Mouse (Mus musculus) heart, embryonic 16.5 days (tissue): Measurements from ENCODE around the gene Lamp1. TPM values are rescaled to one million over a fixed set of nuclear protein-coding genes. Genes with fewer than 3 reads are reported as not detected.

Experiments
- ATAC-seq: fragments of 200-750 bp; cut with Nextera tagmentation; replicated peaks from 2 replicates; pipeline ENCODE4 v1.8.0; 2017; ENCODE audit warnings: moderate number of reproducible peaks; ENCODE audit not compliant: insufficient read depth, low FRiP score; ENCODE audit errors: extremely low read depth
- H3K27ac ChIP-seq: fragments of 300-500 bp; sonication (generic); 2 replicates; pipeline ENCODE4 v1.5.1; 2014; ENCODE audit warnings: mild to moderate bottlenecking, low read length, control low read depth, moderate library complexity
- H3K27me3 ChIP-seq: fragments of 300-500 bp; sonication (generic); 2 replicates; pipeline ENCODE4 v1.6.1; 2014; ENCODE audit warnings: low read length, mixed read lengths; ENCODE audit not compliant: control insufficient read depth, insufficient read depth
- H3K36me3 ChIP-seq: fragments of 300-500 bp; sonication (generic); 2 replicates; pipeline ENCODE4 v1.6.1; 2014; ENCODE audit not compliant: control insufficient read depth, insufficient read depth
- H3K4me1 ChIP-seq: fragments of 300-500 bp; sonication (generic); 2 replicates; pipeline ENCODE4 v1.6.1; 2014; ENCODE audit warnings: low read length, mixed read lengths; ENCODE audit not compliant: control insufficient read depth, insufficient read depth
- H3K4me2 ChIP-seq: fragments of 300-500 bp; sonication (generic); 2 replicates; pipeline ENCODE4 v1.6.1; 2014; ENCODE audit warnings: low read depth, mild to moderate bottlenecking, control low read depth, low read length
- H3K4me3 ChIP-seq: fragments of 300-500 bp; sonication (generic); 2 replicates; pipeline ENCODE4 v1.5.1; 2014; ENCODE audit warnings: mild to moderate bottlenecking, control low read depth, low read length
- H3K9ac ChIP-seq: fragments of 300-500 bp; sonication (generic); 2 replicates; pipeline ENCODE4 v1.6.1; 2014; ENCODE audit warnings: low read length, control low read depth
- H3K9me3 ChIP-seq: fragments of 300-500 bp; sonication (generic); replicated peaks from 2 replicates; pipeline ENCODE4 v1.6.1; 2016; ENCODE audit warnings: low read length; ENCODE audit not compliant: control insufficient read depth
- WGBS: fragments of 180-500 bp; shearing (Covaris S2); extraction: QIAGEN DNeasy Blood & Tissue Kit; methylation state at CpG from one replicate; pipeline ENCODE4 v1.1.7; 2014; 5-methylcytosine and 5-hydroxymethylcytosine counted together
- polyA plus RNA-seq: library from polyadenylated mRNA; unstranded; fragments of >200 nt; fragmentation: Nextera tagmentation; extraction: Ambion mirVana; gene quantifications from 2 replicates; pipeline ENCODE4 v1.2.1, GENCODE M21; 2015

The Lamp1 gene
- polyA plus RNA-seq, 1 experiment from 2014 or later = 317 TPM

DNA sequence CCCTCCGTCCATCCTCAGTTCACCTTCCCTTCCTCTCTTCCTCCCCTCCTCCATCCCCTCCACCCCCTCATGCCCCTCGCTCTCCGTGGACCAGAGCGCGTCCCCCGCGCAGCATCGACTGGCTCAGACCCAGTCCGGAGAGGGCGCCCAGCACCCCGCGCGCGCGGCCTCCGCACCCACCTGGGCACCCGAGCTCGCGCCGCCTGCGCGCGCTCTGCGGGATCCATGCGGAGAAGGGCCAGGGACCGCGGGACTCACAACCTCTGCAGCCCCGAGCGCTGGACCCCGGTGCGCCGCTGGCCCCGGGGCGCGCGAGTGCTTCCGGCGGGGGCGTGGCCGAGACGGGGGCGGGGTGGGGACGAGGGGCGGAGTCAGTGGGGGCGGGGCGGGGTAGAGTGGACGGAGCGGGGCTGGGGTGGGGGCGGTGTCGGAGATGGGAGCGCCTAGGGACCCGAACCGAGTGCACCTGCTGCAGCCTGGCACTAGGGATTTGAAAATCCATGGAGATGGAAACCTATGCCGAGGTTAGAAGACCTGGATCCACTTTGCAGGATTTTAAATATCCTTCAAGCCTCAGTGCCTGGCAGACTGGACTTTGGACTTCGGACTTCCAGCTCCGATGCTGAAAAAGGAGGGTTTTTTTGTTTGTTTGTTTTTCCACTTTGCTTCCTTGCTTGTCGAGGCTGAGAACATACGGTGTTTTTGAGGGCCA, 41.5 kb downstream of the Lamp1 start, which contains the start of gene Grtp1:
TSS of gene Grtp1 (minus strand) at position 320 of the 712 bp plus-strand sequence.
- Histone ChIP-seq H3K4me3 (peak within 1 kb of the TSS; percentile 84), H3K27me3 (peaks cover 10% of the 10 kb centered on the region; the same call in 1 of the 2 replicates), H3K9me3 (no peaks in the 10 kb centered on the region), H3K4me2 (peak within 1 kb of the TSS; percentile 94), H3K4me1 (peaks cover 9% of the 10 kb centered on the region; the same call in 1 of the 2 replicates), H3K27ac (peak within 1 kb of the TSS; percentile 23; the same call in 1 of the 2 replicates), H3K9ac (peak within 1 kb of the TSS; percentile 80), H3K36me3 (no peaks in the 10 kb centered on the region)
- peak; percentile 74 for ATAC-seq
- WGBS = under 1% methylated on average over 41 of the region's 58 CpGs

DNA sequence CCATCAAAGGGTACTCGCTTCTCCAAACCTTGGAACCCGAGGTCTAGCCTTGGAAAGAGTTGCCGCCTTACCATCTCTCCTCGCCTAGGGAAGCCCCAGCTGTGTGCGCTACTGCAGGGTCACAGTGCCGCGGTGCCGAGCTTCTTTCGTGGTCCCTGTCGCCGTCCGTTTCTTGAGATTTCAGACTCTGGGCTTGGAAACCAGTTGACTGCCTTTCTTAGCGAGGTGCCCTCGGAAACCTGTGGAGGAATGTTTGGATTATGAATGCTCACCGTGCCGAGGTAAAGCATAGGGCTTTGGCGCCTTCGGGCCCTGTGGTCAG, 42.0 kb downstream of the Lamp1 start:
- no peaks in the 10 kb centered on the region for H3K9me3 ChIP-seq
- H3K9ac ChIP-seq = peak overlapping the region; percentile 73
- peaks cover 10% of the 10 kb centered on the region; the same call in 1 of the 2 replicates for H3K27me3 ChIP-seq
- H3K4me2 ChIP-seq = peak overlapping the region; percentile 94
- 2% methylated on average over 18 of the region's 18 CpGs for WGBS
- ATAC-seq = no peak
- H3K4me3 ChIP-seq = peak overlapping the region; percentile 84
- no peaks in the 10 kb centered on the region for H3K36me3 ChIP-seq
- peaks cover 9% of the 10 kb centered on the region; the same call in 1 of the 2 replicates for H3K4me1 ChIP-seq
- peak overlapping the region; percentile 23; the same call in 1 of the 2 replicates for H3K27ac ChIP-seq

DNA sequence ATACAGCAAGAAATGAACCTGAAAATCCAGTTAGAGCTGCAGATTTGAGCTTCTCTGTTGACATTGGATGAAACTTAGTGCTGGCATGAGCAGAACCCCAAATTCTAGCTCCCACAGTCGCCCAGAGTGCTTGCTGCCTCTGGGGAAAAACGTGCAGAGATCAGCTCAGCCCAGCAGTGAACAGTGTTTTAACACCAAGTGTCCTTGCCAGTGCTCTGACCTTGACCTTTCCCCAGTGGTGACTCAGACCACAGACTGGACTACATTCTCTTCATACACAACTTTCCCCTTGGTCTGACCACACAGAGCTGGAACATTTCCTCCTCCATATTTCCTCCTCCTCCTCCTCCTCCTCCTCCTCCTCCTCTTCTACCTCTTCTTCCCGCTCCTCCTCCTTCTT, 43.1 kb downstream of the Lamp1 start:
- Histone ChIP-seq H3K27ac (no peak overlapping the region), H3K4me3 (no peak overlapping the region; the same call in 1 of the 2 replicates)

DNA sequence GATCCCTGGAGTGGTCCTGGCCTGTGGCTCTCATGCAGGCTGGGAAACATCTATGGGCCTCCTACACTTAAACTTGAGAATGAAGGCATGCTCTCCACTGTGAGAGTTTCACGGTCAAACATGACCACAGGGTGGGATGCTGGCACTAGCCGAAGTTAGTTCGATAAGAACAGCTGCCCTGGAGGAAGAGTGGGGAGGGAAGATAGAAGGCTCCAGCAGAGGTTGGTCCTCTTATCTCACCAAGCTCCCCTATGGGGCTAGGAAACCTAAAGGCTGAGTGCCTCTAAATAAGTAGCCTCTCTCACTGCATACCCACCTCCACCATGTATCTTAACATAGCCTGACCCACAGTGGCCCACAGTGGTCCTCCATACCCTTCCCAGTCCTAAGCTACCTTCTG, 43.8 kb downstream of the Lamp1 start:
- WGBS = 54% methylated on average over 3 of the region's 3 CpGs
- ATAC-seq = no peak
- no peak overlapping the region for H3K4me2 ChIP-seq
- H3K9ac ChIP-seq = no peak overlapping the region
- H3K4me1 ChIP-seq = peaks cover 9% of the 10 kb centered on the region; the same call in 1 of the 2 replicates
- no peaks in the 10 kb centered on the region for H3K36me3 ChIP-seq
- H3K4me3 ChIP-seq = no peak overlapping the region
- H3K27me3 ChIP-seq = peaks cover 10% of the 10 kb centered on the region; the same call in 1 of the 2 replicates
- no peaks in the 10 kb centered on the region for H3K9me3 ChIP-seq
- H3K27ac ChIP-seq = 0 out of 2 replicates have a peak overlapping the region, but pooled peaks have one; percentile 12

More for the DNA sequence above, 43.1 kb downstream of the Lamp1 start:
- no peak for ATAC-seq
- H3K36me3 ChIP-seq = no peaks in the 10 kb centered on the region
- H3K27me3 ChIP-seq = peaks cover 10% of the 10 kb centered on the region; the same call in 1 of the 2 replicates
- peak overlapping the region; percentile 94 for H3K4me2 ChIP-seq
- H3K9me3 ChIP-seq = no peaks in the 10 kb centered on the region
- H3K4me1 ChIP-seq = peaks cover 9% of the 10 kb centered on the region; the same call in 1 of the 2 replicates
- 53% methylated on average over 3 of the region's 3 CpGs for WGBS
- no peak overlapping the region for H3K9ac ChIP-seq

DNA sequence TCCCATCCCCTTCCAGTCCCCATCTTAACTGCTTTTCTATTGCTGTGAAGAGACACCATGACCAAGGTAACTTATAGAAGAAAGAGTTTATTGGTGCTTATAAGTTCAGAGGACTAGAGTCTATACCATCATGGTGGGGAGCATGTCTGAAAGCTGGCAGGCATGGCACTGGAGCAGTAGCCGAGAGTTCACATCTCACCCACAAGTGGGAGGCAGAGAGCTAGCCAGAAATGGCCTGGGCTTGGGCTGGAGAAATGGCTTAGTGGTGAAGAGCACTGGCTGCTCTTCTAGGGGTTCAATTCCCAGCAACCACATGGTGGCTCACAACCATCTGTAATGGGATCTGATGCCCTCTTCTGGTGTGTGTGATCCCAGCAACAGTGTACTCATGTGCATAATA, 44.5 kb downstream of the Lamp1 start:
- H3K27ac ChIP-seq = no peak overlapping the region

DNA sequence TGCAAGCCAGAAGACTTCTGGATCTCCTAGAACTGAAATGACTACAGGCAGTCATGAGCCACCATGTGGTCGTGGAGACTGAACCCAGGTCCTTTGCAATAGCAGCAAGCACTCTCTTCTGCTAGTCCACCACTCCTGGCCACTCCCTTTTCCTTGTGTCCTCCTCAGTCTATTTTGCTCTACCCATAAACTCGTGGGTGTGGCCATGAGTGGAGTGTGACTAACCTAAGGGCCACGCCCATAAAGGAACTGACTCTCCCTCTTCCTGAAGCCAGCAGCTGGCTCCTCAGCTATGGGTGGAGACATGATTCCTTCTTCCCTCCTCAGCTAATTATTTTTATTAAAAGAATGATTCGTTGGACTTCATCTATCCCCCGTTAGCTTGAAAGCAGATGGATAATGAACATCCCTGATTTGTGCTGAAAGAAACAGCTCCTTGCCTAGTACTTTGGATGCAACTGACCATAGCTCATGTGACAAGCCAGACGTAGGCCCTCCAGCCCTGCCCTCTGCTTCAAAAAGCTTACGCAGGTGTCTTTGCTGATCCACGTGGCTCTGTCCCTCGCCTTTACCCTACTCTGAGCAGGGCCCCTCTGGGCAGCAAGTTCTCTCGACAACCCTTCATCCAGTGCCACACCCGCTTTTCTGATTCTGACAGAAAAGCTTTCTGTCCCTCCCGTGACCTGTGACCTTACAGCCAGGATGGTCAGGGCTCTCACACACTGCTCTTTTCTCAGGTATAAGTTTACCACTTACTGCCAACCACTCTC, 45.6 kb downstream of the Lamp1 start:
- Histone ChIP-seq H3K27ac (no peak overlapping the region), H3K4me1 (peaks cover 18% of the 10 kb centered on the region), H3K4me2 (no peak overlapping the region), H3K27me3 (peaks cover 10% of the 10 kb centered on the region; the same call in 1 of the 2 replicates), H3K9ac (no peak overlapping the region), H3K9me3 (no peaks in the 10 kb centered on the region), H3K4me3 (no peak overlapping the region), H3K36me3 (no peaks in the 10 kb centered on the region)
- no peak for ATAC-seq
- 67% methylated on average over 12 of the region's 12 CpGs for WGBS

More for the DNA sequence above, 44.5 kb downstream of the Lamp1 start:
- peaks cover 10% of the 10 kb centered on the region; the same call in 1 of the 2 replicates for H3K27me3 ChIP-seq
- H3K4me3 ChIP-seq = no peak overlapping the region
- 73% methylated on average over 1 of the region's 1 CpGs for WGBS
- ATAC-seq = no peak
- H3K9ac ChIP-seq = no peak overlapping the region
- H3K4me1 ChIP-seq = peaks cover 9% of the 10 kb centered on the region; the same call in 1 of the 2 replicates
- H3K4me2 ChIP-seq = no peak overlapping the region
- no peaks in the 10 kb centered on the region for H3K36me3 ChIP-seq
- H3K9me3 ChIP-seq = no peaks in the 10 kb centered on the region

DNA sequence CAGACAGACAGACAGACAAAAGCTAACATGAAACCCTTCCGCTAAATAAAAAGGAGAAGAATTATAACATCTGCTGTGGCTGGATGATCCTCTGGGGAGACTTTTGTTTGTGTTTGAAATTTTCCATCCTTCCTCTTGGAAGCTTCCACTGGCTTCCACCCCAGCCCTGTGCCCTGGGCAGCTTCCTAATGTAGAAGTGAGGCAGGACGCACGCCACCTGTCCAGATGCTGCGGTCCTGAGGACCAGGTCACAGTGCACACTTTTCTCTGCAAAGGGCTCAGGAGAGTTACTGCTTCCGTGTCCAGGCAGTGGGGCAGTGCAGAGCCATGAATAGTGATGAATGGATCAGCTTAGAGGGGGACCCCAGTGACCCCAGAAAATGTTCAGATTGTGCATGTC, 46.4 kb downstream of the Lamp1 start:
- WGBS = 73% methylated on average over 5 of the region's 5 CpGs
- Histone ChIP-seq H3K4me3 (no peak overlapping the region), H3K36me3 (no peaks in the 10 kb centered on the region), H3K9me3 (no peaks in the 10 kb centered on the region), H3K27me3 (peaks cover 10% of the 10 kb centered on the region; the same call in 1 of the 2 replicates), H3K4me2 (no peak overlapping the region), H3K27ac (no peak overlapping the region), H3K9ac (no peak overlapping the region), H3K4me1 (peaks cover 17% of the 10 kb centered on the region)
- ATAC-seq = no peak

DNA sequence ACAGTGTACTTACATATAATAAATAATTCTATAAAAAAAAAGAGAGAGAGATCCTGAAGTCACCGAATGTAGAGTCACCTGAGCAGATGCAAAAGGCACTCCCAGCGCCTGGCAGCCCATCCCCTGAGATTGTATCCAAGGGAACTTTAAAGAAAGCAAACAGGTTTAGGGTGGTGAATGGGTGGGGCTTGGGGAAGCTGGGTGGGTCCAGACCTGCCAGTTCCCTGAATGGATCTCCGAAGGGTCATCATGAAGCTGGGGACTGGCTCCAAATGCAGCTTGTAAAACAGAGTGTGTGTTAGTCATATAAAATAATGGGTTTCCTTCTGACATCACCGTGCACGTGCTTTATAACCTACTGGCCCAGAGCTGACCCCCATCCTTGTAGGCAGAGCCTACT, 47.3 kb downstream of the Lamp1 start:
- no peaks in the 10 kb centered on the region for H3K9me3 ChIP-seq
- peaks cover 27% of the 10 kb centered on the region for H3K4me1 ChIP-seq
- no peak overlapping the region for H3K27ac ChIP-seq
- 46% methylated on average over 5 of the region's 5 CpGs for WGBS
- no peaks in the 10 kb centered on the region for H3K36me3 ChIP-seq
- H3K27me3 ChIP-seq = peaks cover 7% of the 10 kb centered on the region; the same call in 1 of the 2 replicates
- no peak overlapping the region for H3K4me2 ChIP-seq
- no peak for ATAC-seq
- no peak overlapping the region for H3K9ac ChIP-seq
- no peak overlapping the region for H3K4me3 ChIP-seq
